Mouse (Mus musculus): ENCODE measurements around the gene Slc15a2.

Gene Slc15a2

GRCm38 (mm10) chr16:36751979-36752378, 32.8 kb downstream of the Slc15a2 start:
- no peak for DNase-seq (ENCODE audit: low spot score)

- no peak for DNase-seq (ENCODE audit: low spot score)
Measured at GRCm38 (mm10) chr16:36747767-36748166, 37.0 kb downstream of the Slc15a2 start.

- DNase-seq (ENCODE audit: low spot score): no peak
Measured at GRCm38 (mm10) chr16:36747068-36747467, 37.7 kb downstream of the Slc15a2 start.

- no peak for DNase-seq (ENCODE audit: low spot score)
Measured at GRCm38 (mm10) chr16:36743580-36743979, 41.2 kb downstream of the Slc15a2 start.

GRCm38 (mm10) chr16:36739404-36739930, 45.3 kb downstream of the Slc15a2 start:
- DNase-seq (ENCODE audit: low spot score): no peak

GRCm38 (mm10) chr16:36735421-36735820, 49.3 kb downstream of the Slc15a2 start:
- DNase-seq (ENCODE audit: low spot score): no peak

- no peak for DNase-seq (ENCODE audit: low spot score)
Measured at GRCm38 (mm10) chr16:36733827-36734226, 50.9 kb downstream of the Slc15a2 start.

GRCm38 (mm10) chr16:36732572-36732971, 52.2 kb downstream of the Slc15a2 start:
- no peak for DNase-seq (ENCODE audit: low spot score)

- no peak for DNase-seq (ENCODE audit: low spot score)
Measured at GRCm38 (mm10) chr16:36728959-36729358, 55.8 kb downstream of the Slc15a2 start.

GRCm38 (mm10) chr16:36723880-36724443, 60.8 kb downstream of the Slc15a2 start:
- DNase-seq (ENCODE audit: low spot score): peak; percentile 56

GRCm38 (mm10) chr16:36722739-36723138, 62.0 kb downstream of the Slc15a2 start:
- DNase-seq (ENCODE audit: low spot score): peak; percentile 49

GRCm38 (mm10) chr16:36720194-36721055, 64.3 kb downstream of the Slc15a2 start:
- DNase-seq (ENCODE audit: low spot score): peak; percentile 51

GRCm38 (mm10) chr16:36718637-36719036, 66.1 kb downstream of the Slc15a2 start:
- no peak for DNase-seq (ENCODE audit: low spot score)

- DNase-seq (ENCODE audit: low spot score): no peak
Measured at GRCm38 (mm10) chr16:36717481-36717880, 67.3 kb downstream of the Slc15a2 start.

- DNase-seq (ENCODE audit: low spot score): no peak
Measured at GRCm38 (mm10) chr16:36711760-36712159, 73.0 kb downstream of the Slc15a2 start.

GRCm38 (mm10) chr16:36710794-36711193, 74.0 kb downstream of the Slc15a2 start:
- DNase-seq (ENCODE audit: low spot score): no peak

GRCm38 (mm10) chr16:36709405-36709804, 75.4 kb downstream of the Slc15a2 start:
- no peak for DNase-seq (ENCODE audit: low spot score)

GRCm38 (mm10) chr16:36708751-36709150, 76.0 kb downstream of the Slc15a2 start:
- no peak for DNase-seq (ENCODE audit: low spot score)

GRCm38 (mm10) chr16:36707702-36708423, 76.9 kb downstream of the Slc15a2 start:
- DNase-seq (ENCODE audit: low spot score): peak; percentile 28

GRCm38 (mm10) chr16:36700484-36700883, 84.3 kb downstream of the Slc15a2 start:
- DNase-seq (ENCODE audit: low spot score): no peak

All from retina, embryonic 14.5 days (tissue).